Mouse (Mus musculus) adrenal gland, adult 2 months (tissue): ENCODE results near the gene Phf20. TPM values are rescaled to one million over a fixed set of nuclear protein-coding genes. Genes with fewer than 3 reads are reported as not detected.

Experiments used
- microRNA-seq, 2 experiments: library from miRNA; unstranded; fragments of <30 nt; microRNA quantifications; one replicate each; pipeline ENCODE4 v1.2.0; 2021
- polyA plus RNA-seq: library from polyadenylated mRNA; depleted of rRNA; stranded (reverse); fragments of >200 nt; gene quantifications from 2 replicates; pipeline ENCODE4 v1.2.3, GENCODE M21; 2012; rRNA removed
- total RNA-seq, 2 experiments: library from RNA; stranded (reverse); gene quantifications; 2 replicates each; pipeline ENCODE4 v1.2.3; 2021

The Phf20 gene
- total and polyA plus RNA-seq, 3 experiments: 18.8 to 44.5 (median 37.8) TPM

Small RNA genes lying within 50 kb of the gene (microRNA-seq; reads per million reads assigned to microRNA genes)
- 0 reads per million in 2 experiments for gene Gm22759

Other genes starting within 250 kb of the Phf20 start
- 10 to 100 TPM in 1 of 2 experiments, 1 to 10 TPM in 1; 6.1 to 11.9 TPM for gene Cep250, start 240.0 kb upstream of the Phf20 start, total RNA-seq
- gene Cep250, start 240.0 kb upstream of the Phf20 start, polyA plus RNA-seq: 5.2 and 9.4 TPM in 2 replicates
- gene 6430550D23Rik, start 188.5 kb upstream of the Phf20 start, total RNA-seq: 1 to 10 TPM; 2.7 to 2.8 TPM
- gene 6430550D23Rik, start 188.5 kb upstream of the Phf20 start, polyA plus RNA-seq: 1.9 and 2.6 TPM in 2 replicates
- gene Ergic3, start 188.4 kb upstream of the Phf20 start, total RNA-seq: 100 to 1,000 TPM; 237 to 261 TPM
- gene Ergic3, start 188.4 kb upstream of the Phf20 start, polyA plus RNA-seq: 260 and 283 TPM in 2 replicates
- not detected for gene Fer1l4, start 143.5 kb upstream of the Phf20 start, total RNA-seq
- gene Fer1l4, start 143.5 kb upstream of the Phf20 start, polyA plus RNA-seq: not detected in 2 replicates
- 1 to 10 TPM; 3.7 to 4.9 TPM for gene Spag4, start 131.3 kb upstream of the Phf20 start, total RNA-seq
- gene Spag4, start 131.3 kb upstream of the Phf20 start, polyA plus RNA-seq: 2.3 and 3.8 TPM in 2 replicates
- gene Cpne1, start 84.5 kb upstream of the Phf20 start, total RNA-seq: 10 to 100 TPM; 48.8 to 53.9 TPM
- 87.7 and 97.8 TPM in 2 replicates for gene Cpne1, start 84.5 kb upstream of the Phf20 start, polyA plus RNA-seq
- 10 to 100 TPM; 16.6 to 28.1 TPM for gene Rbm12, start 84.5 kb upstream of the Phf20 start, total RNA-seq
- gene Rbm12, start 84.5 kb upstream of the Phf20 start, polyA plus RNA-seq: 2.4 and 4.8 TPM in 2 replicates
- gene Gm28036, start 69.4 kb upstream of the Phf20 start, total RNA-seq: 10 to 100 TPM; 14.6 to 21.1 TPM
- gene Gm28036, start 69.4 kb upstream of the Phf20 start, polyA plus RNA-seq: 2.3 and 3.4 TPM in 2 replicates
- gene Romo1, start 52.4 kb upstream of the Phf20 start, total RNA-seq: 100 to 1,000 TPM; 233 to 376 TPM
- 407 and 417 TPM in 2 replicates for gene Romo1, start 52.4 kb upstream of the Phf20 start, polyA plus RNA-seq
- 10 to 100 TPM; 76.7 to 90.3 TPM for gene Nfs1, start 52.3 kb upstream of the Phf20 start, total RNA-seq
- 123 and 134 TPM in 2 replicates for gene Nfs1, start 52.3 kb upstream of the Phf20 start, polyA plus RNA-seq
- gene Rbm39, start 16.2 kb upstream of the Phf20 start, total RNA-seq: 100 to 1,000 TPM; 269 to 386 TPM
- gene Rbm39, start 16.2 kb upstream of the Phf20 start, polyA plus RNA-seq: 89.7 and 94.8 TPM in 2 replicates
- 1 to 10 TPM; 1.7 to 2.2 TPM for gene Cnbd2, start 115.8 kb downstream of the Phf20 start, total RNA-seq
- 0.59 and 0.65 TPM in 2 replicates for gene Cnbd2, start 115.8 kb downstream of the Phf20 start, polyA plus RNA-seq
- 100 to 1,000 TPM; 106 to 129 TPM for gene Scand1, start 116.2 kb downstream of the Phf20 start, total RNA-seq
- 580 and 627 TPM in 2 replicates for gene Scand1, start 116.2 kb downstream of the Phf20 start, polyA plus RNA-seq
- 10 to 100 TPM; 81.4 to 93.4 TPM for gene Epb41l1, start 224.4 kb downstream of the Phf20 start, total RNA-seq
- gene Epb41l1, start 224.4 kb downstream of the Phf20 start, polyA plus RNA-seq: 52.0 and 52.7 TPM in 2 replicates